Mouse (Mus musculus) ES-Bruce4 (cell line): ENCODE results near the gene Med16. TPM values are rescaled to one million over a fixed set of nuclear protein-coding genes. Genes with fewer than 3 reads are reported as not detected.
"Not testable (repeated sequence)": the region's sequence is repeated elsewhere in the genome, so short reads cannot be mapped to it uniquely, and the experiment has no call there.

Source experiments
- H3K27ac ChIP-seq: 2 replicates; pipeline ENCODE4 v1.5.1; 2012; ENCODE audit warnings: low read length, inconsistent platforms; ENCODE audit not compliant: insufficient read depth
- H3K27me3 ChIP-seq: 2 replicates; pipeline ENCODE4 v1.6.1; 2012; ENCODE audit warnings: mild to moderate bottlenecking, low read length, inconsistent platforms; ENCODE audit not compliant: control insufficient read depth, poor library complexity, insufficient read depth, severe bottlenecking
- H3K36me3 ChIP-seq: 2 replicates; pipeline ENCODE4 v1.6.1; 2012; ENCODE audit warnings: inconsistent platforms, mild to moderate bottlenecking, low read length, moderate library complexity; ENCODE audit not compliant: control insufficient read depth, poor library complexity, insufficient read depth, severe bottlenecking
- H3K4me1 ChIP-seq: one replicate; pipeline ENCODE4 v1.8.1; 2011; ENCODE audit warnings: low read length; ENCODE audit not compliant: control insufficient read depth, insufficient read depth
- H3K4me3 ChIP-seq: 2 replicates; pipeline ENCODE4 v1.5.1; 2011; ENCODE audit warnings: low read depth, mild to moderate bottlenecking, low read length
- H3K9ac ChIP-seq: 2 replicates; pipeline ENCODE4 v1.6.1; 2012; ENCODE audit warnings: low read depth, mild to moderate bottlenecking, inconsistent platforms; ENCODE audit not compliant: poor library complexity, severe bottlenecking
- H3K9me3 ChIP-seq: replicated peaks from 2 replicates; pipeline ENCODE4 v1.6.1; 2012; ENCODE audit warnings: mild to moderate bottlenecking, low read length, inconsistent platforms; ENCODE audit not compliant: control insufficient read depth, poor library complexity, insufficient read depth, severe bottlenecking
- CTCF ChIP-seq: IDR thresholded peaks from one replicate; pipeline ENCODE4 v1.8.1; 2011; ENCODE audit warnings: low read depth, low read length
- EP300 ChIP-seq: IDR thresholded peaks from 2 replicates; pipeline ENCODE4 v1.6.1; 2011; ENCODE audit warnings: low read depth, low read length; ENCODE audit not compliant: insufficient read depth
- POLR2A ChIP-seq: IDR thresholded peaks from one replicate; pipeline ENCODE4 v1.8.1; 2011; ENCODE audit warnings: low read length; ENCODE audit not compliant: insufficient read depth
- polyA plus RNA-seq: library from polyadenylated mRNA; stranded (reverse); fragments of >200 nt; gene quantifications from 2 replicates; pipeline ENCODE4 v1.2.4, GENCODE M21; 2011; ENCODE audit warnings: low read depth; ENCODE audit not compliant: missing spikeins, insufficient read depth, insufficient read length

Med16 gene
- polyA plus RNA-seq, 1 experiment, result 17.5 TPM

- H3K4me1 ChIP-seq, result no peaks in the 10 kb centered on the region
- no peak within 1 kb of the TSS for H3K9ac ChIP-seq
- no peak within 1 kb of the TSS for H3K4me3 ChIP-seq
- no peaks in the 10 kb centered on the region for H3K36me3 ChIP-seq
- no peak for TF ChIP-seq CTCF
- no peak for TF ChIP-seq EP300
- TF ChIP-seq POLR2A, result no peak
- H3K27me3 ChIP-seq, result no peaks in the 10 kb centered on the region
- no peaks in the 10 kb centered on the region for H3K9me3 ChIP-seq
- H3K27ac ChIP-seq, result no peak within 1 kb of the TSS
These were observed 22.7 kb downstream of the Med16 start, which contains the start of gene Elane for GRCm38 (mm10) chr10:79886054-79886453. Elane (plus strand) TSS chr10:79886247.

- H3K27me3 ChIP-seq, H3K36me3 ChIP-seq, H3K9ac ChIP-seq, H3K4me1 ChIP-seq, H3K27ac ChIP-seq, H3K4me3 ChIP-seq, H3K9me3 ChIP-seq: not testable (repeated sequence)
These were observed 23.8 kb downstream of the Med16 start for GRCm38 (mm10) chr10:79884938-79885337.

GRCm38 (mm10) chr10:79884446-79884845, 24.3 kb downstream of the Med16 start:
- H3K9me3 ChIP-seq, result no peaks in the 10 kb centered on the region
- no peak overlapping the region for H3K4me3 ChIP-seq
- H3K9ac ChIP-seq, result no peak overlapping the region
- H3K27ac ChIP-seq, result no peak overlapping the region
- no peaks in the 10 kb centered on the region for H3K4me1 ChIP-seq
- no peaks in the 10 kb centered on the region for H3K36me3 ChIP-seq
- TF ChIP-seq CTCF, result no peak
- TF ChIP-seq EP300, result no peak
- no peak for TF ChIP-seq POLR2A
- no peaks in the 10 kb centered on the region for H3K27me3 ChIP-seq

- no peaks in the 10 kb centered on the region for H3K4me1 ChIP-seq
- TF ChIP-seq EP300, result no peak
- peak; percentile 88 for TF ChIP-seq CTCF
- TF ChIP-seq POLR2A, result no peak
- no peak overlapping the region for H3K4me3 ChIP-seq
- no peaks in the 10 kb centered on the region for H3K27me3 ChIP-seq
- H3K27ac ChIP-seq, result no peak overlapping the region
- H3K9me3 ChIP-seq, result no peaks in the 10 kb centered on the region
- no peaks in the 10 kb centered on the region for H3K36me3 ChIP-seq
- H3K9ac ChIP-seq, result no peak overlapping the region
These were observed 25.2 kb downstream of the Med16 start for GRCm38 (mm10) chr10:79883297-79884084.

GRCm38 (mm10) chr10:79881981-79882380, 26.7 kb downstream of the Med16 start:
- no peaks in the 10 kb centered on the region for H3K36me3 ChIP-seq
- no peaks in the 10 kb centered on the region for H3K9me3 ChIP-seq
- no peak for TF ChIP-seq CTCF
- TF ChIP-seq EP300, result no peak
- TF ChIP-seq POLR2A, result no peak
- no peak overlapping the region for H3K9ac ChIP-seq
- H3K27me3 ChIP-seq, result no peaks in the 10 kb centered on the region
- peak overlapping the region; percentile 17 for H3K4me3 ChIP-seq
- H3K27ac ChIP-seq, result no peak overlapping the region
- no peaks in the 10 kb centered on the region for H3K4me1 ChIP-seq

- no peaks in the 10 kb centered on the region for H3K4me1 ChIP-seq
- no peaks in the 10 kb centered on the region for H3K9me3 ChIP-seq
- TF ChIP-seq POLR2A (no peak), CTCF (no peak), EP300 (no peak)
- H3K9ac ChIP-seq, result no peak overlapping the region
- no peaks in the 10 kb centered on the region for H3K36me3 ChIP-seq
- H3K4me3 ChIP-seq, result peak overlapping the region; percentile 68
- H3K27me3 ChIP-seq, result no peaks in the 10 kb centered on the region
- H3K27ac ChIP-seq, result no peak overlapping the region
These were observed 28.0 kb downstream of the Med16 start for GRCm38 (mm10) chr10:79880721-79881120.
